Mouse (Mus musculus) kidney, adult 2 months (tissue): ENCODE results near the gene Hist1h2ak.

Experiments used
- CTCF ChIP-seq: fragments of 200-500 bp; conservative IDR thresholded peaks from 2 replicates; pipeline ENCODE4 v1.5.1; 2011; ENCODE audit warnings: low read depth, mild to moderate bottlenecking, control low read depth, low read length, moderate library complexity, mixed read lengths; ENCODE audit not compliant: insufficient read depth, insufficient read length
- POLR2A ChIP-seq: fragments of 200-500 bp; IDR thresholded peaks from one replicate; pipeline ENCODE4 v1.6.1; 2011; ENCODE audit warnings: low read depth, low read length, control low read depth

DNA sequence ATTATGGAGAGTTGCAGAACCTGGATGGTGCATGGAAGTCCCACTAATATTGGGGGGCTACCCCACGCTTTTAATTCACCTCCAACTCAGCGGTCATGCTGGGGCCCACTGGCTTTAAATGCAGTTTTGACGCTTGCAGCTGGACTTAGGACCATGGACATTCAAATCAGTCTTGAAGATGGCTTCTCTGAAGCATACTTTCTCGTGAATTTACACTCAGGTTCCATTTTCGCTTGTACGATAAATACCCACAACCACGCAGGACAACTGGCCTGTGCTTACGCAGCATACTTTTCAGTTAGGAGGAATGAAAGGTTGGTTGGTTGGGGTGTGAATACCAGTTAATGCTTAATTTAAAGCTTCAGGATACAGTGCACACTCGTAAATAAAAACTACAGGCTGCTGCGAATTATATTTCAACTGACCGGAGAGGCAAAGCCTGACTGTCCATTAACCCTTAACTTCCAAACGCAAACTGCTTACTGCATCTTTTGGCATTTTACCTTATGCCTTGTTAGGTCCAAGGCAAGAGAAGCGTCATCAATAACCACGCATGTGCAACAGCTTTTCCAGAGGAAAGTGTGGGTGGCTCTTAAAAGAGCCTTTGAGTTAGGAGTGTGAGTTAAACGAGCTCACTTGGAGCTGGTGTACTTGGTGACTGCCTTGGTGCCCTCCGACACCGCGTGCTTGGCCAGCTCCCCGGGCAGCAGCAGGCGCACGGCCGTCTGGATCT, 38.3 kb downstream of the Hist1h2ak start:
- TF ChIP-seq POLR2A: no peak
- TF ChIP-seq CTCF: no peak
